Mouse (Mus musculus) liver, embryonic 14.5 days (tissue): Measurements from ENCODE around the gene Ssh3.

Source experiments
- CTCF ChIP-seq: IDR thresholded peaks from 2 replicates; pipeline ENCODE4 v1.5.1; 2016; ENCODE audit warnings: antibody characterized with exemption, low read depth, control low read depth
- EP300 ChIP-seq: IDR thresholded peaks from 2 replicates; pipeline ENCODE4 v1.6.1; 2016; ENCODE audit warnings: antibody characterized with exemption, low read depth

DNA sequence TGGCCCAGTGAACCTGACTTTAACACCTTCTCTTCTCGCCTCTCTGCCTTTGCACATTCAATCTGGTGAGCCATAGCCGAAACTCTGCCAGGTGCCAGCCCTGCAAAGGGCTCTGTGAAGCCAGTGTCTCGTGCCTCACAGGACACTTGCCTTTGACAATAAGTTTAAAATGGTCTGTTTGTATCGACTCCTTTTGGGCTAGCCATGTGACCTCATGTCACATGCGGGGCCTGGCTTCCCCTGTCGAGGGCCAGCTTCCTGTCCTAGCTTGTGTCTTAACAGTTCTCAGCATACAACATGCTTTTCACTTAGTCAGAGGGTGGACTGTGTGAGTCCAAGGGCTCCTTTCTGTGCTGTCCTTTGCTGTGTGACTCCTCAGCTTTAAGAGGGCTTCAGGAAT, 6.2 kb downstream of the Ssh3 start:
- no peak for TF ChIP-seq CTCF
- TF ChIP-seq EP300: no peak
